Mouse (Mus musculus): ENCODE results near the gene Npb. TPM values are rescaled to one million over a fixed set of nuclear protein-coding genes. Genes with fewer than 3 reads are reported as not detected.

Npb gene
- polyA plus RNA-seq, 1 experiment from 2014 or later: 20.9 TPM

GRCm38 (mm10) chr11:120568324-120568723 lies 40.0 kb upstream of the Npb start:
- no peak for DNase-seq (ENCODE audit: low spot score)

GRCm38 (mm10) chr11:120571122-120571521 lies 37.2 kb upstream of the Npb start:
- Histone ChIP-seq H3K4me3 (ENCODE audit: low read depth, low read length) (peak overlapping the region; percentile 98), H3K4me1 (replicated peaks; ENCODE audit: control insufficient read depth, insufficient read depth) (peaks cover 4% of the 10 kb centered on the region; the same call in 1 of the 2 replicates), H3K9me3 (ENCODE audit: control insufficient read depth, low read length) (no peaks in the 10 kb centered on the region), H3K36me3 (ENCODE audit: control insufficient read depth, insufficient read depth, low read length) (peaks cover 22% of the 10 kb centered on the region), H3K27me3 (ENCODE audit: control insufficient read depth, insufficient read depth, low read length) (no peaks in the 10 kb centered on the region), H3K4me2 (replicated peaks; ENCODE audit: low read depth) (peak overlapping the region; percentile 80), H3K9ac (ENCODE audit: low read length) (peak overlapping the region; percentile 96), H3K27ac (replicated peaks) (peak overlapping the region; percentile 69; the same call in 1 of the 2 replicates)
- no peak for TF ChIP-seq EP300 (optimal IDR thresholded peaks at IDR 0.05)
- TF ChIP-seq CTCF (IDR thresholded peaks at IDR 0.05; ENCODE audit: low read depth): no peak
- ATAC-seq (ENCODE audit: low FRiP score, low TSS enrichment) (no peak), DNase-seq (ENCODE audit: low spot score) (no peak)
- WGBS: 47% methylated on average over 3 of the region's 3 CpGs

More at GRCm38 (mm10) chr11:120568324-120568723, 40.0 kb upstream of the Npb start:
- Histone ChIP-seq H3K9ac (ENCODE audit: low read length) (no peak overlapping the region), H3K4me1 (replicated peaks; ENCODE audit: control insufficient read depth, insufficient read depth) (no peaks in the 10 kb centered on the region; the same call in 1 of the 2 replicates), H3K9me3 (ENCODE audit: control insufficient read depth, low read length) (no peaks in the 10 kb centered on the region), H3K4me3 (ENCODE audit: low read depth, low read length) (no peak overlapping the region), H3K27me3 (ENCODE audit: control insufficient read depth, insufficient read depth, low read length) (no peaks in the 10 kb centered on the region), H3K36me3 (ENCODE audit: control insufficient read depth, insufficient read depth, low read length) (peaks cover 37% of the 10 kb centered on the region), H3K27ac (replicated peaks) (no peak overlapping the region), H3K4me2 (replicated peaks; ENCODE audit: low read depth) (no peak overlapping the region)
- WGBS: 87% methylated on average over 6 of the region's 6 CpGs
- no peak for ATAC-seq (ENCODE audit: low FRiP score, low TSS enrichment)
- no peak for TF ChIP-seq CTCF (IDR thresholded peaks at IDR 0.05; ENCODE audit: low read depth)
- TF ChIP-seq EP300 (optimal IDR thresholded peaks at IDR 0.05): no peak

DNA sequence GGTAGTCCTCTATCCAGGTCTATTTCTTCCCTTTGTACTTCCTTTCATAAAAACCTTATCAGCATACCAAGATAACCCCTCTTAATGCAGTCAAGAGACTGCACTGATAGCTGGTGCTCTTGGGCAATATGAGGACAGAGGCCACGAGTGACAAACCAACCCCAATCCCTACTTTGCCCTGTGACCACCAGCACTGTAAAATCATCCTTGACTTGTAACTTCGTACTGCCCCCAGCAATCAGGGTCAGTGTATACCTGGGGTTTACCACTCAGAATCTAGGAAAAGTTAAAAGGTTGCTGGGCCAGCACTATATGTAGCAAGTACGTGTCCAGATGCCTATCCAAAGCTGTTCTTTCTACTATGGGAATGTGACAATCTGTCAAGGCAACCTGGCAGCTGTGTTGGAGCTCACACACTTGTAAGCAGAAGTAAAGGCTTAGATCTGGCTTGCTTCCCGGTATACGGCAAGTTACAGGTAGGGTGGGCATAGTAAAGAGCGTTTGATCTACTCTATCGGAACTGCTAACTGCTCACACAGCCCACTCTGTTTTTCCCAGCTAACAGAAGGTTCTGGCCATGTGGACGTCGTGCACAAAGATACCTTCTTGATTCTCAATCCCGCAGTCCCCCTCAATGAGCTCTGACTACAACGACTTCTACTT lies 36.4 kb upstream of the Npb start:
- DNase-seq (ENCODE audit: low spot score) (no peak), ATAC-seq (ENCODE audit: low FRiP score, low TSS enrichment) (no peak)
- H3K4me1 ChIP-seq (replicated peaks; ENCODE audit: control insufficient read depth, insufficient read depth): peaks cover 4% of the 10 kb centered on the region; the same call in 1 of the 2 replicates
- WGBS: 4% methylated on average over 11 of the region's 11 CpGs
- H3K4me2 ChIP-seq (replicated peaks; ENCODE audit: low read depth): peak overlapping the region; percentile 80
- peak overlapping the region; percentile 96 for H3K9ac ChIP-seq (ENCODE audit: low read length)
- peak overlapping the region; percentile 96 for H3K27ac ChIP-seq (replicated peaks)
- H3K4me3 ChIP-seq (ENCODE audit: low read depth, low read length): peak overlapping the region; percentile 98
- H3K36me3 ChIP-seq (ENCODE audit: control insufficient read depth, insufficient read depth, low read length): peaks cover 19% of the 10 kb centered on the region
- TF ChIP-seq EP300 (optimal IDR thresholded peaks at IDR 0.05): no peak
- no peak for TF ChIP-seq CTCF (IDR thresholded peaks at IDR 0.05; ENCODE audit: low read depth)
- no peaks in the 10 kb centered on the region for H3K27me3 ChIP-seq (ENCODE audit: control insufficient read depth, insufficient read depth, low read length)
- no peaks in the 10 kb centered on the region for H3K9me3 ChIP-seq (ENCODE audit: control insufficient read depth, low read length)

DNA sequence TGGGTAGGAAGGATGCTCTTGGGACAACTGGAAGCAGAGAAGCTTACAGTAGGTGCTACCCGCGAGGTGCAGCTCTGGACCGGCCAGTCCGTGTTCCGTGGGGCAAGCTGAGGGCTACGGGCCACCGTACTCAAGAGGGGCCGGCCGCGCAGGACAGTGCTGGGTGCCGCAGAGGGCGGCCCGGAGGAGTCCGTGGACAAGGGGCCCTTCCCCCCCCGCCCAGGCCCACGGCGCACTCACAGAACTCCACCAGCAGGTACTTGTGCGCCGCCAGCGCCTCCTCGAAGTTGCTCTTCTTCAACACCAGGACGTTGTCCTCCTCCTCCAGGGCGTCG lies 35.9 kb upstream of the Npb start:
- TF ChIP-seq EP300 (optimal IDR thresholded peaks at IDR 0.05): no peak
- TF ChIP-seq CTCF (IDR thresholded peaks at IDR 0.05; ENCODE audit: low read depth): peak; percentile 15; the same call in 1 of the 2 replicates
- Histone ChIP-seq H3K4me2 (replicated peaks; ENCODE audit: low read depth) (peak overlapping the region; percentile 80), H3K9me3 (ENCODE audit: control insufficient read depth, low read length) (no peaks in the 10 kb centered on the region), H3K27ac (replicated peaks) (peak overlapping the region; percentile 96), H3K36me3 (ENCODE audit: control insufficient read depth, insufficient read depth, low read length) (peaks cover 15% of the 10 kb centered on the region), H3K4me1 (replicated peaks; ENCODE audit: control insufficient read depth, insufficient read depth) (peaks cover 4% of the 10 kb centered on the region; the same call in 1 of the 2 replicates), H3K4me3 (ENCODE audit: low read depth, low read length) (peak overlapping the region; percentile 98), H3K9ac (ENCODE audit: low read length) (peak overlapping the region; percentile 96), H3K27me3 (ENCODE audit: control insufficient read depth, insufficient read depth, low read length) (no peaks in the 10 kb centered on the region)
- no peak for DNase-seq (ENCODE audit: low spot score)
- under 1% methylated on average over 13 of the region's 24 CpGs for WGBS
- peak; percentile 23 for ATAC-seq (ENCODE audit: low FRiP score, low TSS enrichment)

DNA sequence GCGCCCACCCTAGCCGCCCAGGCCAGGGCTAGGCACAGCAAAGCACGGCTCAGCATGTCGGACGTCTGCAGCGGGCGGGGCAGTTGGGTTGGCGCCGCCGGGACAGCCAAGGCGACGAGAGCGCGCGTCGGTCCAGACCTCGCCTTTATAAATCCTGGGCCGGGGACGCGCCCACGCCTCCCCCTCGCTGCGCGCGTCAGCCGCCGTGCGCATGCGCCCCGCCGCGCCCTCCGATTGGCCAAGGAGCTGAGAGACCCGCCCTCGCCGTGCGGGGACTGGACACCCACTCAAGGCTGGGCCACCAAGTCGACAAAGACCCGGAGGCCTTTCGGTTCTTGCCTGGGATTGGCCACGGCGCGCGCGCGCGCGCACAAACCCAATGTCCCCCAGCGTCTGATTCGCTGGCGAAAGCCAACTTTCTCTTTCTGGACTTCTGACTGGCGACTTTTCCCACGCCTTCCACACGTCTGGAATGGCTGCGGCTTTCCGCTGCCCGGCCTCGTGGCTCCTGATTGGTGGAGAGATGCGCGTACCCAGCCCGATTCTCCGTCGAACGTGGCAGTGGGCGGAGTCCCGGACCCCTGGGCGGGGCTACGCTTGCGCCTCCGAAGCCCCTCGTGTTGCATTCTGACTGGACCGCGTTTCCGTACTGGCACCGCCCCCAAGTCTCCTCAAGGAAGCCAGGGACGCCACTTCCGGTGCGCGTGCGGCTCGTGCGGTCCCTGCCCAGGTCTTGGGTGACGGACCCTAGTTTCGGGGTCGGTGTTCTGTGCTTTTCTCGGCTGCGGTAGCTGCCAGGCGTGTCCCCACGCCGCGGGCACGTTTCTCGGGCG lies 35.3 kb upstream of the Npb start, which contains the start of gene P4hb:
Gene P4hb, minus strand, starts transcription at position 502 of the 833 bp plus-strand sequence.
- peak; percentile 100 for DNase-seq (ENCODE audit: low spot score)
- H3K9me3 ChIP-seq (ENCODE audit: control insufficient read depth, low read length): no peaks in the 10 kb centered on the region
- WGBS: under 1% methylated on average over 90 of the region's 94 CpGs

More for the DNA sequence above, 35.3 kb upstream of the Npb start, which contains the start of gene P4hb:
- ATAC-seq (ENCODE audit: low FRiP score, low TSS enrichment): peak; percentile 96
- peaks cover 4% of the 10 kb centered on the region; the same call in 1 of the 2 replicates for H3K4me1 ChIP-seq (replicated peaks; ENCODE audit: control insufficient read depth, insufficient read depth)
- H3K4me3 ChIP-seq (ENCODE audit: low read depth, low read length): peak within 1 kb of the TSS; percentile 98
- H3K36me3 ChIP-seq (ENCODE audit: control insufficient read depth, insufficient read depth, low read length): peaks cover 13% of the 10 kb centered on the region
- H3K4me2 ChIP-seq (replicated peaks; ENCODE audit: low read depth): peak within 1 kb of the TSS; percentile 80
- no peaks in the 10 kb centered on the region for H3K27me3 ChIP-seq (ENCODE audit: control insufficient read depth, insufficient read depth, low read length)
- peak within 1 kb of the TSS; percentile 96 for H3K27ac ChIP-seq (replicated peaks)
- peak within 1 kb of the TSS; percentile 96 for H3K9ac ChIP-seq (ENCODE audit: low read length)
- TF ChIP-seq CTCF (IDR thresholded peaks at IDR 0.05; ENCODE audit: low read depth): no peak
- no peak for TF ChIP-seq EP300 (optimal IDR thresholded peaks at IDR 0.05)

Data from stomach, postnatal 0 days (tissue).